Mouse (Mus musculus) bone marrow macrophage, adult 2 months (primary cell): ENCODE results near the gene Mul1.

ENCODE experiments used
- CTCF ChIP-seq: IDR thresholded peaks from 2 replicates; pipeline ENCODE4 v1.5.1; 2012; ENCODE audit warnings: low read depth, mild to moderate bottlenecking, low read length, moderate library complexity
- POLR2A ChIP-seq: IDR thresholded peaks from 2 replicates; pipeline ENCODE4 v1.6.1; 2012; ENCODE audit warnings: mild to moderate bottlenecking, low read depth, low read length, borderline replicate concordance

DNA sequence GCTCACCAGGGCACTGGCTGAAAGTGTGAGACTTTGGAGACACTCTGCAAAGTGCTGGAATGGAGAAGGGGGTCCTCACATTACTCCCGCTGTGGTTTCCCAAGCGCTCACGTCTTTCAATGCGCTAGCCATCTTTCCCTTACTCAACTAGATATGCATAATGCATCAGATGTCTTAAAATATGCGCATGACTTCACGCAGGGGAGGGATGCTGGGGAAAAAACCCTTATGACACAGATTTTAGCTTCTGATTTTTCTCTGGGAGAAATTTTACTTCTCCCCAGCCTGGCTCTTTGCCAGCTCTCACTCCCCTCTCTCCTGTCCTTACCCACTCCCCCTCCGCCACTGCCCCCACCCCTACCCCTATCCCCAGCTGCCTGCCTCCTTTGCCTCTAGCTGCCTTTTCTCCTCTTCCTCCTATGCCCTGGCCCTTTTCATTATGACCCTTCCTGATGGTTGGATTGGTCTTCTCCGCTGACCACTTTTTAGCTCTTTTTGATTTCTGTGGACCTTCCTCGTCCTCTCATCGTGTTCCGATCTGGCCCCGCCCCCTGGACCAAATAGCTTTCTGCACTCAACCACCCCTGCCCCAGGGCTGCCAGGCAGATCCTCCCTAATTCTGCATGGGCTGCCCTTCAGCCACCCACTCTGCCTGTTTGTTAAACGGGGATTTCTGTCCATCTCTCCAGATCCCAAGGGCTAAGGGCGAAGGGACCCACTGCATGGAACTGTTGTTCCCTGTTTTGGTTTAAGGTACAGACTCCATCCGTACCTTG is 13.5 kb downstream of the Mul1 start:
- TF ChIP-seq CTCF (no peak), POLR2A (no peak)
